Mouse (Mus musculus) embryonic fibroblast, embryonic 13.5 days (primary cell): ENCODE data around the gene Rras. TPM values are rescaled to one million over a fixed set of nuclear protein-coding genes. Genes with fewer than 3 reads are reported as not detected.

Experiments
- H3K27ac ChIP-seq: 2 replicates; pipeline ENCODE4 v1.5.1; 2012; ENCODE audit warnings: low read length, control low read depth, inconsistent platforms; ENCODE audit not compliant: insufficient read depth
- H3K4me1 ChIP-seq: 2 replicates; pipeline ENCODE4 v1.6.1; 2011; ENCODE audit warnings: low read length; ENCODE audit not compliant: control insufficient read depth, insufficient read depth
- H3K4me3 ChIP-seq: 2 replicates; pipeline ENCODE4 v1.5.1; 2011; ENCODE audit warnings: mild to moderate bottlenecking, control low read depth, low read length; ENCODE audit not compliant: insufficient read depth
- CTCF ChIP-seq: IDR thresholded peaks from 2 replicates; pipeline ENCODE4 v1.5.1; 2011; ENCODE audit warnings: mild to moderate bottlenecking, control low read depth, low read length, moderate library complexity, borderline replicate concordance; ENCODE audit not compliant: insufficient read depth
- POLR2A ChIP-seq: IDR thresholded peaks from 2 replicates; pipeline ENCODE4 v1.6.1; 2011; ENCODE audit warnings: low read depth, mild to moderate bottlenecking, control low read depth, low read length, moderate library complexity
- polyA plus RNA-seq: library from polyadenylated mRNA; stranded (reverse); fragments of >200 nt; gene quantifications from 2 replicates; pipeline ENCODE4 v1.2.4, GENCODE M21; 2011; ENCODE audit warnings: low read depth; ENCODE audit not compliant: missing spikeins, insufficient read length

The Rras gene
- polyA plus RNA-seq, 1 experiment: 83.0 TPM

GRCm38 (mm10) chr7:45058607-45059571 is 41.1 kb downstream of the Rras start:
- TF ChIP-seq CTCF (no peak), POLR2A (no peak)

GRCm38 (mm10) chr7:45060632-45061122 is 42.9 kb downstream of the Rras start:
- no peak overlapping the region for H3K4me3 ChIP-seq
- H3K4me1 ChIP-seq: peaks cover 7% of the 10 kb centered on the region
- H3K27ac ChIP-seq: no peak overlapping the region
- TF ChIP-seq POLR2A (no peak), CTCF (no peak)

More at GRCm38 (mm10) chr7:45058607-45059571, 41.1 kb downstream of the Rras start:
- no peak overlapping the region for H3K4me3 ChIP-seq
- peaks cover 4% of the 10 kb centered on the region for H3K4me1 ChIP-seq
- H3K27ac ChIP-seq: no peak overlapping the region

- peaks cover 7% of the 10 kb centered on the region for H3K4me1 ChIP-seq
- TF ChIP-seq CTCF (no peak), POLR2A (no peak)
- peak overlapping the region; percentile 45 for H3K27ac ChIP-seq
- H3K4me3 ChIP-seq: peak overlapping the region; percentile 33
Measured at GRCm38 (mm10) chr7:45061532-45062075, 43.8 kb downstream of the Rras start.

GRCm38 (mm10) chr7:45062239-45062835 is 44.6 kb downstream of the Rras start, which contains the start of the genes Nosip and Prrg2:
Gene Nosip, plus strand, starts transcription at chr7:45062429.
Gene Prrg2, minus strand, starts transcription at chr7:45062677.
- Histone ChIP-seq H3K4me3 (peak within 1 kb of the TSS; percentile 92), H3K27ac (peak within 1 kb of the TSS; percentile 94), H3K4me1 (peaks cover 7% of the 10 kb centered on the region)
- TF ChIP-seq POLR2A: peak; percentile 80
- no peak for TF ChIP-seq CTCF

- Histone ChIP-seq H3K4me3 (no peak overlapping the region), H3K4me1 (0 out of 2 replicates have a peak, but pooled peaks cover 3% of the 10 kb centered on the region), H3K27ac (no peak overlapping the region)
- TF ChIP-seq POLR2A (no peak), CTCF (no peak)
Measured at GRCm38 (mm10) chr7:45067190-45067999, 49.6 kb downstream of the Rras start.

- Histone ChIP-seq H3K4me3 (no peak overlapping the region), H3K27ac (no peak overlapping the region), H3K4me1 (0 out of 2 replicates have a peak, but pooled peaks cover 3% of the 10 kb centered on the region)
- peak; percentile 88 for TF ChIP-seq CTCF
- no peak for TF ChIP-seq POLR2A
Measured at GRCm38 (mm10) chr7:45068000-45068318, 50.2 kb downstream of the Rras start.

GRCm38 (mm10) chr7:45069671-45070070 is 51.9 kb downstream of the Rras start:
- H3K27ac ChIP-seq: no peak overlapping the region
- no peak overlapping the region for H3K4me3 ChIP-seq
- H3K4me1 ChIP-seq: no peaks in the 10 kb centered on the region
- TF ChIP-seq POLR2A: no peak
- TF ChIP-seq CTCF: no peak

Other genes with a start within 250 kb of the Rras start
- gene Nup62, start 201.9 kb upstream of the Rras start, polyA plus RNA-seq: 41.1 and 41.2 TPM in 2 replicates
- 2.1 and 2.3 TPM in 2 replicates for gene Il4i1, start 201.6 kb upstream of the Rras start, polyA plus RNA-seq
- 342 and 471 TPM in 2 replicates for gene Atf5, start 201.3 kb upstream of the Rras start, polyA plus RNA-seq
- gene Akt1s1, start 169.0 kb upstream of the Rras start, polyA plus RNA-seq: 80.0 and 84.2 TPM in 2 replicates
- gene Tbc1d17, start 168.9 kb upstream of the Rras start, polyA plus RNA-seq: 26.9 and 33.8 TPM in 2 replicates
- gene Pnkp, start 160.8 kb upstream of the Rras start, polyA plus RNA-seq: 24.7 and 30.6 TPM in 2 replicates
- gene Ptov1, start 148.2 kb upstream of the Rras start, polyA plus RNA-seq: 144 and 160 TPM in 2 replicates
- gene Med25, start 125.2 kb upstream of the Rras start, polyA plus RNA-seq: 33.4 and 42.8 TPM in 2 replicates
- gene Fuz, start 121.9 kb upstream of the Rras start, polyA plus RNA-seq: 11.1 and 11.5 TPM in 2 replicates
- gene Ap2a1, start 88.5 kb upstream of the Rras start, polyA plus RNA-seq: 129 and 132 TPM in 2 replicates
- not detected in 2 replicates for gene Tsks, start 74.8 kb upstream of the Rras start, polyA plus RNA-seq
- gene Cpt1c, start 43.1 kb upstream of the Rras start, polyA plus RNA-seq: 68.9 and 82.5 TPM in 2 replicates
- gene Prmt1, start 31.4 kb upstream of the Rras start, polyA plus RNA-seq: 403 and 439 TPM in 2 replicates
- 62.2 and 75.1 TPM in 2 replicates for gene Irf3, start 20.3 kb upstream of the Rras start, polyA plus RNA-seq
- gene Bcl2l12, start 19.2 kb upstream of the Rras start, polyA plus RNA-seq: 31.8 and 37.1 TPM in 2 replicates
- gene Scaf1, start 1.6 kb upstream of the Rras start, polyA plus RNA-seq: 75.4 and 79.8 TPM in 2 replicates
- gene Prr12, start 34.9 kb downstream of the Rras start, polyA plus RNA-seq: 15.4 and 16.9 TPM in 2 replicates
- 33.0 and 38.0 TPM in 2 replicates for gene Nosip, start 44.5 kb downstream of the Rras start, polyA plus RNA-seq
- gene Prrg2, start 44.7 kb downstream of the Rras start, polyA plus RNA-seq: 15.1 and 17.5 TPM in 2 replicates
- 439 and 601 TPM in 2 replicates for gene Rcn3, start 74.3 kb downstream of the Rras start, polyA plus RNA-seq
- 41.5 and 64.3 TPM in 2 replicates for gene Fcgrt, start 85.9 kb downstream of the Rras start, polyA plus RNA-seq
- gene Rps11, start 106.5 kb downstream of the Rras start, polyA plus RNA-seq: 1,929 and 1,977 TPM in 2 replicates
- gene Rpl13a, start 110.8 kb downstream of the Rras start, polyA plus RNA-seq: 3,288 and 3,370 TPM in 2 replicates
- gene Gm45713, start 118.3 kb downstream of the Rras start, polyA plus RNA-seq: 1.8 TPM in 2 replicates
- gene Flt3l, start 118.5 kb downstream of the Rras start, polyA plus RNA-seq: 9.4 and 17.1 TPM in 2 replicates
- 45.6 and 56.2 TPM in 2 replicates for gene Pih1d1, start 136.3 kb downstream of the Rras start, polyA plus RNA-seq
- 24.9 and 25.0 TPM in 2 replicates for gene Aldh16a1, start 136.6 kb downstream of the Rras start, polyA plus RNA-seq
- gene Slc17a7, start 146.0 kb downstream of the Rras start, polyA plus RNA-seq: 0.28 and 0.58 TPM in 2 replicates
- gene Gfy, start 161.6 kb downstream of the Rras start, polyA plus RNA-seq: not detected in 2 replicates
- not detected in 2 replicates for gene Pth2, start 163.0 kb downstream of the Rras start, polyA plus RNA-seq
- not detected in 2 replicates for gene Ccdc155, start 186.9 kb downstream of the Rras start, polyA plus RNA-seq
- gene Dkkl1, start 194.2 kb downstream of the Rras start, polyA plus RNA-seq: not detected in 2 replicates
- gene Tead2, start 197.8 kb downstream of the Rras start, polyA plus RNA-seq: 79.9 and 94.3 TPM in 2 replicates
- gene Cd37, start 221.2 kb downstream of the Rras start, polyA plus RNA-seq: 0.86 TPM in 1 of 2 replicates, not detected in the other
- gene Slc6a16, start 223.1 kb downstream of the Rras start, polyA plus RNA-seq: not detected in 2 replicates